8 mouse cellular contexts compared by ENCODE assay signal in the genomic region with DNA sequence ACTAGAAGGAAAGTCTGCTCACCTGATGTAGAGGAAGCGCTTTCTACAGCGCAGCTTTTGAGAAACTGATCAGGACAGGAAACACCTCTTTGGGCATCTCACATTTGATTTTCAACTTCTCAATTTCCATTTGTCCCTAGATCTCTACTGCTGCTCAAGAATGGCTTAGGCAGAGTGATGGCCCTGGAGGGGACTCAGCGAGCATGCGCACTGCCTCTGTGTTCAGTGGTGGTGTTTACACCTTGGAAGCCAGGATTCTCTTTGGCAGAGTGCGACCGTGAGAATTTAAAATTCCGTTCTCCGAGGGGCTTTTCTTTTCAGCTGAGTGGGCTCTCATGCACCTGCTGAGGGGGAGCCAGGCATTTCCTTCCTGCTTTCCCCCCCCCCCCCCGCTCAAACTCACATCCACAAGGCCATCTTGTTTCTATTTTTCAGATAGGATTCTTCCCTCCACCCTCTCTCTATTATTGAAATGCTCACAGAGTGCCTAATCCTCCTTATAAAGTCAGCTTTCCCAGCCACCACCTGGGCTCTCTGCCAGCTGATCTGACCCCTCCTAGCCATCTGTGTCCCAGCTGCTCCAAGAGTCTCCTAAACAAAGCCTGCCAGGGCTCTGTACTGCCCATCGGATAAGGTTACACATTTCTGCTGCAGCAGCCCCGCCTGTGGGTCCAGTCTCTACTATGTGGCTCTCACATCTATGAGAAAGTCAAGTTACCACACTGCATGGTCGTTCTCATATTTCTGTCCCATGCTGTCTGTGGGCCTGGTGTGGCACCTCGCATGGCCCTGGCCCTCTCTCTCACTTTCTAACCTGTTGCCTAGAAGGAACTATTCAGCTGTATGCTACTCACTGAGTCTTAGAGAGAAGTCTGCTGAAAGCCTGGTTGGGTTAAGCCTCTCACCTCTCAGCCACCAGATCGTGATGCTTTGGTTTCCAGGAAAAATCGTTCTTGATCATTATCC.
DNase-seq lines count a peak whose midpoint lies in the region; ATAC-seq and TF ChIP-seq lines count a peak whose summit lies in the region.

No protein-coding gene starts in this region.

- no peaks in the 10 kb centered on the region for H3K9me3 ChIP-seq in hindbrain, postnatal 0 days (ENCODE audit: low read length)
- H3K9me3 ChIP-seq in stomach, postnatal 0 days (ENCODE audit: control insufficient read depth, low read length), result no peaks in the 10 kb centered on the region

- peak; percentile 86 for ATAC-seq in hindbrain, postnatal 0 days
- peak; percentile 82 for ATAC-seq in stomach, postnatal 0 days (ENCODE audit: low FRiP score, low TSS enrichment)

- peak overlapping the region; percentile 8; the same call in 1 of the 2 replicates for H3K4me3 ChIP-seq in hindbrain, postnatal 0 days (ENCODE audit: low read length)
- H3K4me3 ChIP-seq in stomach, postnatal 0 days (ENCODE audit: low read depth, low read length), result no peak overlapping the region

- no peak overlapping the region for H3K27ac ChIP-seq in hindbrain, postnatal 0 days
- peak overlapping the region; percentile 35; the same call in 1 of the 2 replicates for H3K27ac ChIP-seq in stomach, postnatal 0 days (replicated peaks)

- H3K4me1 ChIP-seq in hindbrain, postnatal 0 days (ENCODE audit: insufficient read depth, low read length), result peaks cover 10% of the 10 kb centered on the region; the same call in 1 of the 2 replicates
- H3K4me1 ChIP-seq in stomach, postnatal 0 days (replicated peaks; ENCODE audit: control insufficient read depth, insufficient read depth), result no peaks in the 10 kb centered on the region; the same call in 1 of the 2 replicates

- H3K4me2 ChIP-seq in hindbrain, postnatal 0 days (ENCODE audit: low read depth, low read length), result peak overlapping the region; percentile 44
- no peak overlapping the region for H3K4me2 ChIP-seq in stomach, postnatal 0 days (replicated peaks; ENCODE audit: low read depth)

- H3K27me3 ChIP-seq in hindbrain, postnatal 0 days (ENCODE audit: insufficient read depth, low read length), result no peaks in the 10 kb centered on the region
- no peaks in the 10 kb centered on the region for H3K27me3 ChIP-seq in stomach, postnatal 0 days (ENCODE audit: control insufficient read depth, insufficient read depth, low read length)

- H3K36me3 ChIP-seq in hindbrain, postnatal 0 days (ENCODE audit: insufficient read depth, low read length), result no peaks in the 10 kb centered on the region
- H3K36me3 ChIP-seq in stomach, postnatal 0 days (ENCODE audit: control insufficient read depth, insufficient read depth, low read length), result no peaks in the 10 kb centered on the region

- no peak for TF ChIP-seq CTCF in hindbrain, postnatal 0 days (IDR thresholded peaks at IDR 0.05; ENCODE audit: low read depth)
- TF ChIP-seq CTCF in stomach, postnatal 0 days (IDR thresholded peaks at IDR 0.05; ENCODE audit: low read depth), result 0 out of 2 replicates have a peak, but pooled peaks have one; percentile 4

- no peak overlapping the region for H3K9ac ChIP-seq in hindbrain, postnatal 0 days (replicated peaks; ENCODE audit: low read length)
- no peak overlapping the region for H3K9ac ChIP-seq in stomach, postnatal 0 days (ENCODE audit: low read length)

- WGBS in hindbrain, postnatal 0 days, result 31% methylated on average over 14 of the region's 15 CpGs
- 36% methylated on average over 15 of the region's 15 CpGs for WGBS in stomach, postnatal 0 days

- no peak for TF ChIP-seq EP300 in stomach, postnatal 0 days (optimal IDR thresholded peaks at IDR 0.05)

- peak; percentile 87 for DNase-seq in adipocyte (ENCODE audit: low spot score)
- peak; percentile 37 to 69 for DNase-seq in cerebellum, postnatal 25 days
- DNase-seq in gastrocnemius, postnatal 25 days, result peak; percentile 76
- peak; percentile 85 for DNase-seq in hindbrain, postnatal 0 days (ENCODE audit: low spot score)
- peak; percentile 75 for DNase-seq in lung, postnatal 36 days
- peak; percentile 55 for DNase-seq in stomach, postnatal 0 days (ENCODE audit: low spot score)
- DNase-seq in thymus, adult 18-20 months, result no peak
- no peak for DNase-seq in layer of hippocampus, adult 9-11 months

Comparison
In these comparisons a context has a peak if more than half of its experiments do, and no peak if none do; other contexts are left out.
1. DNase-seq: peak in adipocyte (single experiment), cerebellum, postnatal 25 days (2 of 2), gastrocnemius, postnatal 25 days (single experiment), hindbrain, postnatal 0 days (single experiment), lung, postnatal 36 days (single experiment) and stomach, postnatal 0 days (single experiment); none in thymus, adult 18-20 months (0 of 2) and layer of hippocampus, adult 9-11 months (single experiment).